Mouse (Mus musculus): ENCODE results near the gene Slc12a4.

DNA sequence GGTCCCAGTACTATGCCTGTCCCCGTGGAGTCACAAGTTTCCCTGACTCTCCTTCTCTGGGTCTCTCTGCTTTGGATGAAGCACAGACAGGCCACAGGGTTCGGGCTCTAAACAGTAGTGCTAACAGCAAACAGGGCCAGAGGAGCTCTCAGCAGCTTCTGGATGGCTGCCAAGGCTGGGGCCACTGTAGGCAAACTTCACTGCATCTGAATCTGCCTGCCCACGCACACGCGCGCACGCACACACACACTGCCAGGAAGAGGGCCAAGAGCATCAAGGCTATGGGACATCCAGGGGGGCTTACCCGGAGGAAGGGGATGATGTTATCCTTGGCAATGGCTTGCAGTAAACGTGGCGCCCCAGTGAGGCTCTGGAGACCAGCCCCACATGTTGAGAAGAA, 16.5 kb downstream of the Slc12a4 start:
- TF ChIP-seq CTCF (IDR thresholded peaks at IDR 0.05; ENCODE audit: low read depth, low read length): no peak
- TF ChIP-seq POLR2A (IDR thresholded peaks at IDR 0.05; ENCODE audit: insufficient read depth, low read length): no peak
